Mouse (Mus musculus) left cerebral cortex, postnatal 10 days (tissue): Measurements from ENCODE around the gene Scgb2b17. TPM values are rescaled to one million over a fixed set of nuclear protein-coding genes. Genes with fewer than 3 reads are reported as not detected.
"Not testable (repeated sequence)": the region's sequence is repeated elsewhere in the genome, so short reads cannot be mapped to it uniquely, and the experiment has no call there.

Source experiments
- DNase-seq, 2 experiments: peaks; one replicate each; pipeline ENCODE4 v3.0.0; 2021 to 2022; ENCODE audit warnings: low spot score in 2 of 2, mixed read lengths in 1 of 2; ENCODE audit errors: extremely low spot score in 1 of 2
- intact Hi-C: fragments of 180-260 bp; cut with DNase I; formaldehyde crosslinking; loops from one replicate; pipeline ENCODE4 v1.15.1; 2025
- total RNA-seq, 2 experiments: library from RNA; stranded (reverse); gene quantifications; 2 replicates each; pipeline ENCODE4 v1.2.3; 2021

Scgb2b17 gene
- total RNA-seq, result not detected

GRCm38 (mm10) chr7:33056461-33056860 is at the start of gene Scgb2b17:
Scgb2b17 (minus strand) TSS chr7:33056561.
- intact Hi-C loops, DNase-seq: not testable (repeated sequence)

GRCm38 (mm10) chr7:33063149-33063548 is 6.8 kb upstream of the Scgb2b17 start, which contains the start of gene Scgb1b17:
Scgb1b17 (plus strand) TSS chr7:33063449.
- DNase-seq, intact Hi-C loops: not testable (repeated sequence)

Other genes starting within 250 kb of the Scgb2b17 start
- gene Scgb2b15, start 226.9 kb downstream of the Scgb2b17 start, total RNA-seq, result not detected
- not detected for gene Scgb1b15, start 220.0 kb downstream of the Scgb2b17 start, total RNA-seq
- gene Scgb1b17, start 6.9 kb upstream of the Scgb2b17 start, total RNA-seq, result not detected
- gene Scgb2b18, start 117.3 kb upstream of the Scgb2b17 start, total RNA-seq, result not detected
- not detected for gene Scgb1b18, start 129.0 kb upstream of the Scgb2b17 start, total RNA-seq
- not detected for gene Scgb2b19, start 223.8 kb upstream of the Scgb2b17 start, total RNA-seq
- not detected for gene Scgb1b19, start 230.7 kb upstream of the Scgb2b17 start, total RNA-seq